Mouse (Mus musculus) MEL-GATA-1-ER (cell line): ENCODE measurements around the gene Gcgr.
"Not testable (repeated sequence)": the region's sequence is repeated elsewhere in the genome, so short reads cannot be mapped to it uniquely, and the experiment has no call there.

Experiments
- DNase-seq: peaks from one replicate; pipeline ENCODE4 v3.0.0-alpha.2; 2012; ENCODE audit warnings: low read depth; ENCODE audit errors: extremely low read depth

Gene Gcgr

GRCm38 (mm10) chr11:120506899-120507298 lies 23.6 kb upstream of the Gcgr start:
- no peak for DNase-seq

GRCm38 (mm10) chr11:120507611-120508289 lies 22.7 kb upstream of the Gcgr start:
- no peak for DNase-seq

GRCm38 (mm10) chr11:120508290-120508870 lies 22.1 kb upstream of the Gcgr start:
- DNase-seq = no peak

- DNase-seq = no peak
Measured at GRCm38 (mm10) chr11:120509940-120510339, 20.6 kb upstream of the Gcgr start.

- DNase-seq = peak; percentile 76
Measured at GRCm38 (mm10) chr11:120510375-120511030, 20.0 kb upstream of the Gcgr start.

GRCm38 (mm10) chr11:120512790-120513453 lies 17.6 kb upstream of the Gcgr start:
- no peak for DNase-seq

GRCm38 (mm10) chr11:120514262-120514661 lies 16.2 kb upstream of the Gcgr start:
- not testable (repeated sequence) for DNase-seq

- DNase-seq = no peak
Measured at GRCm38 (mm10) chr11:120515611-120516010, 14.9 kb upstream of the Gcgr start.

- no peak for DNase-seq
Measured at GRCm38 (mm10) chr11:120517147-120517546, 13.4 kb upstream of the Gcgr start.

- no peak for DNase-seq
Measured at GRCm38 (mm10) chr11:120518027-120518426, 12.5 kb upstream of the Gcgr start.

GRCm38 (mm10) chr11:120518558-120518957 lies 11.9 kb upstream of the Gcgr start:
- no peak for DNase-seq

GRCm38 (mm10) chr11:120519738-120520137 lies 10.8 kb upstream of the Gcgr start:
- no peak for DNase-seq

GRCm38 (mm10) chr11:120520498-120520897 lies 10.0 kb upstream of the Gcgr start:
- DNase-seq = no peak

- no peak for DNase-seq
Measured at GRCm38 (mm10) chr11:120520967-120521540, 9.4 kb upstream of the Gcgr start.

- DNase-seq = no peak
Measured at GRCm38 (mm10) chr11:120522581-120522980, 7.9 kb upstream of the Gcgr start.

- DNase-seq = peak; percentile 86
Measured at GRCm38 (mm10) chr11:120525959-120526358, 4.5 kb upstream of the Gcgr start.

- peak; percentile 33 for DNase-seq
Measured at GRCm38 (mm10) chr11:120527690-120528354, 2.7 kb upstream of the Gcgr start.

- no peak for DNase-seq
Measured at GRCm38 (mm10) chr11:120528903-120529302, 1.6 kb upstream of the Gcgr start.

GRCm38 (mm10) chr11:120531646-120532045 lies 1.1 kb downstream of the Gcgr start:
- DNase-seq = no peak

- no peak for DNase-seq
Measured at GRCm38 (mm10) chr11:120534093-120534492, 3.6 kb downstream of the Gcgr start.

GRCm38 (mm10) chr11:120535145-120535544 lies 4.6 kb downstream of the Gcgr start:
- DNase-seq = no peak
